Mouse (Mus musculus): ENCODE measurements around the gene Arl10. TPM values are rescaled to one million over a fixed set of nuclear protein-coding genes. Genes with fewer than 3 reads are reported as not detected.

Arl10 gene
- 81.9 and 93.8 TPM in 2 replicates for polyA plus RNA-seq (2015; fragmentation: Nextera tagmentation; extraction: Ambion mirVana)

DNA sequence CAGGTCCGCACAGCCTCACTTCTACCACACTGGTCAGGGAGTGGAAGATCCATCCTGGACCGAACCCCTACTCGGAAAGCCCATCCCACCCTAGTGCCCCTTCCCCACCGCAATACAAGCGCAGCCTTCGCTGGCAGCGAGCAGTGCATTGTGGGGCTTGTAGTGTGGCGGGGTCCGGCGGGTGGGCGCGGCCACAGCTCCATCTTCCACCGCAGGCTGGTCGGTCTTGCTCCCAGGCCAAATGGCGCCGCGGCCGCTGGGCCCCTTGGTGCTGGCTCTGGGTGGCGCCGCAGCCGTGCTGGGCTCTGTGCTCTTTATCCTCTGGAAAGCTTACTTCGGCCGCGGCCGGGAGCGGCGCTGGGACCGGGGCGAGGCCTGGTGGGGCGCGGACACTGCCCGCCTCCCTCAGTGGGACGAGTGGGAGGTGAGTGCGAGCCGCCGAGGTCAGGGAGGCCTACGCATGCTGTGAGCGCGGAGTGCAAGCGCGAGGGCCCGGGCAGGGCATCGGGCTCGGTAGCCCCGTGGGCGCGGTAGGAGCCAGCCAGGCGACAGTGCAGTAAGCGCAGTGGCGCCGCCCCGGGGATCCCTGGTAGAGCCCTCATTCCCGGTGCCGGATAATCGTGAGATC is at the start of gene Arl10:
TSS of gene Arl10 (plus strand) at position 162 of the 628 bp plus-strand sequence.
- H3K4me2 ChIP-seq, result peak within 1 kb of the TSS; percentile 88
- H3K36me3 ChIP-seq, result peaks cover 27% of the 10 kb centered on the region
- H3K9ac ChIP-seq (replicated peaks), result peak within 1 kb of the TSS; percentile 97
- under 1% methylated on average over 54 of the region's 55 CpGs for WGBS
- no peaks in the 10 kb centered on the region for H3K27me3 ChIP-seq (replicated peaks)
- no peaks in the 10 kb centered on the region for H3K9me3 ChIP-seq (replicated peaks)
- peak within 1 kb of the TSS; percentile 86 for H3K27ac ChIP-seq (replicated peaks)
- peak within 1 kb of the TSS; percentile 100 for H3K4me3 ChIP-seq (replicated peaks)
- H3K4me1 ChIP-seq, result peaks cover 42% of the 10 kb centered on the region
- ATAC-seq (ENCODE audit: low FRiP score), result peak; percentile 92

DNA sequence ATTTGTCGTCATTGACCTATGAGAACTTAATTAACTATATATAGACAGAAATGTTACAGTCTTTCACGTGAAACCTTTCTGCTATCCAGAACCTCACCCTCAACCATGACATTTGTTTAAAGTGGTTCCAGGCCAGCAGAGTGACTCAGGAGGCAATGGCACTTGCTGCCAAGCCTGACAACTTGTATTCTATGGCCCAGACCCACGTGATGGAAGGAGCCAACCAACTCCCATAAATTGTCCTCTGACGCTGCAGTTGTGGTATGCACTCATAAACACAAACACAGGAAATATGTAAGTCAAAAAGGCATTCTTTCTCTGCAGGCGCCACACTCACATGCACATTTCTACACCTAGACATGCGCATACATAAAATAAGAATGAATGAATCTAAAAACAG is 47.7 kb upstream of the Arl10 start:
- WGBS, result 84% methylated on average over 6 of the region's 6 CpGs
- Histone ChIP-seq H3K36me3 (peaks cover 67% of the 10 kb centered on the region), H3K9me3 (replicated peaks) (no peaks in the 10 kb centered on the region), H3K4me1 (no peaks in the 10 kb centered on the region), H3K27me3 (replicated peaks) (no peaks in the 10 kb centered on the region), H3K4me2 (no peak overlapping the region), H3K4me3 (replicated peaks) (no peak overlapping the region), H3K27ac (replicated peaks) (no peak overlapping the region), H3K9ac (replicated peaks) (no peak overlapping the region)
- ATAC-seq (ENCODE audit: low FRiP score), result no peak

DNA sequence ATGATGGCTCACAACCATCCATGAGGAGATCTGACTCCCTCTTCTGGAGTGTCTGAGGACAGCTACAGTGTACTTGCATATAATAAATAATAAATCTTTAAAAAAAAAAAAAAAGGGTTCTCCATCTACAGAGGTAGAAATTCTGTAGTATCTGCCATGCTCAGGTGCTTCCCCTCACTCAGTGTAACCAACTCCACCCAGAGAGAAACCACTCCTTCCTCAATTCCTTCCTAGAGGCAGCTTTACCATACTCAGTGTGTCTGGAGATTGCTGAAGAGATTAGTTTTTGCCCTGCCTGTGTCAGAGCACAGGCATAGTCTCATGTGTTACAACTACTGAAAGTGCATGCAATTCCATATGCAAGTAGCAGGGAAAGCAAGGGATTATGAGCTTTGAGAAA is 42.7 kb upstream of the Arl10 start:
- H3K9ac ChIP-seq (replicated peaks), result no peak overlapping the region
- H3K27me3 ChIP-seq (replicated peaks), result no peaks in the 10 kb centered on the region
- peaks cover 73% of the 10 kb centered on the region for H3K36me3 ChIP-seq
- no peaks in the 10 kb centered on the region for H3K9me3 ChIP-seq (replicated peaks)
- no peak overlapping the region for H3K4me2 ChIP-seq
- no peak overlapping the region for H3K4me3 ChIP-seq (replicated peaks)
- no peak for ATAC-seq (ENCODE audit: low FRiP score)
- no peak overlapping the region for H3K27ac ChIP-seq (replicated peaks)
- no peaks in the 10 kb centered on the region for H3K4me1 ChIP-seq

DNA sequence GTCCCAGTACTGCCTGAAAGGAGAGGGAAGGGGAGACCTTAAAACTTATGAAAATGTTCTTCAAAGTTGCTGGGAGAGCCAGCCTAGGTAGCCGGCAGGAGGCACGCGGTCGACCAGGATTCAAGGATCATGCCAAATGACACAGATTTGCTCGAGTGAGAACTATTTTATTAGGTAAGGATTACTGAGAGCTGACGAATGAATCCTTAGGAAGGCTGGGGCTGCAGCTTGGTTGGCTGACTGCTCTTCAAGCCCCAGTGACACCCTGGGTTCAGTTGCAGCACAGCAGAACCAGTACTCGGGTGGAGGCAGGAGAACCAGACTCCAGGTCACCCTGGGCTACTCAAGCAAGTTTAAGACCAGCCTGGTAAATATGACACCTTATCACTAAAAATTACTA is 26.8 kb upstream of the Arl10 start:
- H3K36me3 ChIP-seq, result peaks cover 68% of the 10 kb centered on the region
- no peak overlapping the region for H3K4me2 ChIP-seq
- no peak overlapping the region for H3K4me3 ChIP-seq (replicated peaks)
- H3K4me1 ChIP-seq, result no peaks in the 10 kb centered on the region
- H3K27ac ChIP-seq (replicated peaks), result no peak overlapping the region
- H3K9me3 ChIP-seq (replicated peaks), result no peaks in the 10 kb centered on the region
- no peak overlapping the region for H3K9ac ChIP-seq (replicated peaks)
- ATAC-seq (ENCODE audit: low FRiP score), result no peak
- H3K27me3 ChIP-seq (replicated peaks), result no peaks in the 10 kb centered on the region
- WGBS, result 91% methylated on average over 7 of the region's 7 CpGs

DNA sequence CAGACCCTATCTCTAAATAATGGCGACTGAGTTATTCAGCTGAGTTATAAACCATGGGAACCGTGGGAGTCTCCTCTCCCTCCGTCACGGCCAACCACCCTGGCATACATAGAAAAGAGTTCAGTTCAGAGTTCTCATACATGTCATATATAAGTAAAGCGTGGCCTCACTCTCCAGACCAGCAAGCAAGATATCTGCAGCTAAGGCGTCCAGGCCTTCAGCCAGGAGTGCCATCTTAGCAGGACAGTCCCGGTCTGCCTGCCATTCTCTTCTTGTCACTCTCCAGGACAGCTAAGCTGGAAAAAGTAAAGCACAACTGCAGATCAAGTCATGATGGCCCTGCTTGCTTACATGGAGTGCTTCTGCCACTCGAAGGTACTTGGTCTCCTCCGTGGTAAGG is 18.6 kb upstream of the Arl10 start:
- H3K4me2 ChIP-seq, result no peak overlapping the region
- peaks cover 89% of the 10 kb centered on the region for H3K36me3 ChIP-seq
- 92% methylated on average over 9 of the region's 9 CpGs for WGBS
- no peak for ATAC-seq (ENCODE audit: low FRiP score)
- no peak overlapping the region for H3K27ac ChIP-seq (replicated peaks)
- no peak overlapping the region for H3K9ac ChIP-seq (replicated peaks)
- no peaks in the 10 kb centered on the region for H3K9me3 ChIP-seq (replicated peaks)
- H3K27me3 ChIP-seq (replicated peaks), result no peaks in the 10 kb centered on the region
- H3K4me3 ChIP-seq (replicated peaks), result no peak overlapping the region
- no peaks in the 10 kb centered on the region for H3K4me1 ChIP-seq

- Histone ChIP-seq H3K4me1 (no peaks in the 10 kb centered on the region), H3K36me3 (peaks cover 88% of the 10 kb centered on the region), H3K4me3 (replicated peaks) (no peak overlapping the region), H3K27ac (replicated peaks) (no peak overlapping the region), H3K27me3 (replicated peaks) (no peaks in the 10 kb centered on the region), H3K4me2 (no peak overlapping the region), H3K9ac (replicated peaks) (no peak overlapping the region), H3K9me3 (replicated peaks) (no peaks in the 10 kb centered on the region)
- no peak for ATAC-seq (ENCODE audit: low FRiP score)
- 91% methylated on average over 3 of the region's 3 CpGs for WGBS
Observed at GRCm38 (mm10) chr13:54556796-54557195, 18.0 kb upstream of the Arl10 start.

DNA sequence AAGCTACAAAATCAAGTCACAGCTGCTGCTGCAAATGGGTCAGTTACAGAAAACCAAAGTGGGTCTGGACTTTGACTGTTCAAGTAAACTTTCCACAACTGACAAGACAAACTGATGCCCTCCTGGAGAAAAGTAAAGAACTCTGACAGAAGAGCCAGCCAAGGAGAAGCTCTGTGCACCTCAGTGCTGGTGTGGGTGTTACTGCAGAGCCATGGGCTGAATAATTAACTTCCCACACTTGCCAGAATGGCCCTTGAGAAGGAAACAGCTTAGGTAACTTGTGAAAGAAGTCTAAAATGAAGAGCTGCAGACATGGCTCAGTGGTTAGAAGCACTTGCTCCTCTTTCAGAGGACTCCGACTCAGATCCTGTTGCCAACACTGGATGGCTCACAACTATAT is 17.2 kb upstream of the Arl10 start:
- no peak overlapping the region for H3K4me3 ChIP-seq (replicated peaks)
- WGBS, result 97% methylated on average over 1 of the region's 1 CpGs
- no peak overlapping the region for H3K4me2 ChIP-seq
- ATAC-seq (ENCODE audit: low FRiP score), result no peak
- no peaks in the 10 kb centered on the region for H3K9me3 ChIP-seq (replicated peaks)
- H3K27ac ChIP-seq (replicated peaks), result no peak overlapping the region
- H3K27me3 ChIP-seq (replicated peaks), result no peaks in the 10 kb centered on the region
- H3K9ac ChIP-seq (replicated peaks), result no peak overlapping the region
- peaks cover 87% of the 10 kb centered on the region for H3K36me3 ChIP-seq
- H3K4me1 ChIP-seq, result no peaks in the 10 kb centered on the region

GRCm38 (mm10) chr13:54559656-54560055 is 15.2 kb upstream of the Arl10 start:
- H3K27me3 ChIP-seq (replicated peaks), result no peaks in the 10 kb centered on the region

DNA sequence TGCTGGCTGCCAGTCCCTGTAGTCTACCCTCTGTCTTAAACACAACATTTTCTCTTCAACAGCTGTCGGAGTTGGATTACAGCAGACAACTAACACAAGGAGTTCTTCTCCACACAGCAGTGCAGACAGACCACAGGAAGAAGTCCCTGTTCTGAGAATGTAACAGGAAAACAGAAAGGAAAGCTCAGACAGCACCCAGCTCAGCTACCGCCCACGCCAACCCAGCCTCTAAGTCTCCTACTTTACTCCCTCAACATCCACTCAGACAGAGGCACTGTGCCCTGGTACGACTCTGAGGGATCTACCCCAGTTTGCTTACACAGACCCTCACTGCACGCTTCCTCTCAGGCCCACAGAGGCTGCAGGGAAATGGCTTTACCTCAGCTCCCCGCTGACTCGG is 14.2 kb upstream of the Arl10 start:
- no peak overlapping the region for H3K4me3 ChIP-seq (replicated peaks)
- WGBS, result 96% methylated on average over 7 of the region's 7 CpGs
- no peak overlapping the region for H3K4me2 ChIP-seq
- no peak for ATAC-seq (ENCODE audit: low FRiP score)
- H3K27ac ChIP-seq (replicated peaks), result no peak overlapping the region
- H3K9me3 ChIP-seq (replicated peaks), result no peaks in the 10 kb centered on the region
- H3K4me1 ChIP-seq, result peaks cover 18% of the 10 kb centered on the region
- H3K27me3 ChIP-seq (replicated peaks), result no peaks in the 10 kb centered on the region
- peaks cover 71% of the 10 kb centered on the region for H3K36me3 ChIP-seq
- H3K9ac ChIP-seq (replicated peaks), result no peak overlapping the region

More at GRCm38 (mm10) chr13:54559656-54560055, 15.2 kb upstream of the Arl10 start:
- Histone ChIP-seq H3K4me2 (no peak overlapping the region), H3K9me3 (replicated peaks) (no peaks in the 10 kb centered on the region), H3K9ac (replicated peaks) (no peak overlapping the region), H3K4me1 (peaks cover 14% of the 10 kb centered on the region), H3K4me3 (replicated peaks) (no peak overlapping the region), H3K27ac (replicated peaks) (no peak overlapping the region), H3K36me3 (peaks cover 75% of the 10 kb centered on the region)
- ATAC-seq (ENCODE audit: low FRiP score), result no peak
- 97% methylated on average over 2 of the region's 2 CpGs for WGBS

GRCm38 (mm10) chr13:54562562-54562961 is 12.3 kb upstream of the Arl10 start:
- Histone ChIP-seq H3K4me2 (no peak overlapping the region), H3K4me3 (replicated peaks) (no peak overlapping the region), H3K9me3 (replicated peaks) (no peaks in the 10 kb centered on the region), H3K27me3 (replicated peaks) (no peaks in the 10 kb centered on the region), H3K36me3 (peaks cover 54% of the 10 kb centered on the region), H3K9ac (replicated peaks) (no peak overlapping the region), H3K27ac (replicated peaks) (no peak overlapping the region), H3K4me1 (peaks cover 22% of the 10 kb centered on the region)
- ATAC-seq (ENCODE audit: low FRiP score), result no peak
- 85% methylated on average over 7 of the region's 7 CpGs for WGBS

DNA sequence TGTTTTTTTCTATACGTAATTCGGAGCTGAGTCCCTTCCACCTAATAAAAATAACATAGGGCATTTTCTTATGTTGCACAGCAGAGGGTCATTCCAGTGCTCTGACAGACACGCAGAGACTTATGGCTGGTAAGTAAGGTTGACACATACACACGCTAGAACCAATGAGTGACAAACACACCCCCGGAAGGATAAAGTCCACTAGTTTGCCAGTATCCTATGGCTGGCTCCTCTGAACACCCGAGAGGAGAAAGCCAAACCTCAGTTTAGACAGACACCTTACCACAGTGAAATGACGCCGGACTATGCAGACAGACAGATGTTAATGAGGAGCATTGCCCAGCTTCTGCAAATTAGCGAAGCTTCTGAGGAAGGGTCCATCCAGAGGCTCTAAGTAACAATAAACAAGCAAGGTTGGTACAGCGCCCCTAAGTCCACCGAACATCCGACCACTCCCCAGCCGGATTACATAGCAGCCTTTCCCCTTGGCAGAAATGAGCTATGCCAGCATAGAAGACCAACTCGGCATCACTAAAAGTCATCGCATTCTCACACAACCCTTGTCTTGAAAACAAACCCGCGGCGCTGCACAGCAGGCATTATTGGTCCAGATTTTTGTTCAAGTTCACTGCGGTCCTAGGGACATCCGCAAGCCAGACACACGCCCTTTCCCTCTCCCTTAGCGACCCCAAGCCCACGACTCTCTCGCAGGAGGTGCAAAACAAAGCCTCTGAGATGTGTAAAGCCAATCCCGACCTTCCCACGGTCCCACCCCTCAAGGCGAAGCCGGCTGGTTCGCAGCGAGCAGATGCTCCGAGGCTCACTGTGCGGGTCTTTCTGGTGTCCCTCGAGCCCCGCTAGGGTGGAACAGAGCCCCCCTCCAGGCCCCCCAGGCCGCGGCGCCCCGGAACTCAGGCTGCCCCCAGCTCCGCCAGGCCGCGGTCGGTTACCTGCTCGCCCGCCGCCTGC is 10.3 kb upstream of the Arl10 start:
- Histone ChIP-seq H3K36me3 (peaks cover 34% of the 10 kb centered on the region), H3K27ac (replicated peaks) (peak overlapping the region; percentile 88), H3K9me3 (replicated peaks) (no peaks in the 10 kb centered on the region), H3K9ac (replicated peaks) (peak overlapping the region; percentile 96), H3K27me3 (replicated peaks) (no peaks in the 10 kb centered on the region), H3K4me1 (peaks cover 22% of the 10 kb centered on the region), H3K4me2 (peak overlapping the region; percentile 85), H3K4me3 (replicated peaks) (peak overlapping the region; percentile 99)
- peak; percentile 69 for ATAC-seq (ENCODE audit: low FRiP score)
- 15% methylated on average over 38 of the region's 45 CpGs for WGBS

GRCm38 (mm10) chr13:54565201-54565581 is 9.6 kb upstream of the Arl10 start, which contains the start of gene 4833439L19Rik:
TSS of gene 4833439L19Rik (minus strand) at chr13:54565435.
- Histone ChIP-seq H3K4me2 (peak within 1 kb of the TSS; percentile 85), H3K36me3 (peaks cover 28% of the 10 kb centered on the region), H3K9ac (replicated peaks) (peak within 1 kb of the TSS; percentile 96), H3K4me1 (peaks cover 22% of the 10 kb centered on the region), H3K4me3 (replicated peaks) (peak within 1 kb of the TSS; percentile 99), H3K9me3 (replicated peaks) (no peaks in the 10 kb centered on the region), H3K27me3 (replicated peaks) (no peaks in the 10 kb centered on the region), H3K27ac (replicated peaks) (peak within 1 kb of the TSS; percentile 88)
- under 1% methylated on average over 26 of the region's 27 CpGs for WGBS
- ATAC-seq (ENCODE audit: low FRiP score), result peak; percentile 96

Data from neural tube, embryonic 15.5 days (tissue).